Mouse (Mus musculus): Measurements from ENCODE around the gene Zfp992. TPM values are rescaled to one million over a fixed set of nuclear protein-coding genes. Genes with fewer than 3 reads are reported as not detected.
A peak's percentile ranks its signal among the peaks of the same experiment; 100 is the strongest.
"Not testable (repeated sequence)": the region's sequence is repeated elsewhere in the genome, so short reads cannot be mapped to it uniquely, and the experiment has no call there.

The Zfp992 gene
- polyA plus RNA-seq (2015; fragmentation: Nextera tagmentation; extraction: Ambion mirVana), result 1.1 and 1.2 TPM in 2 replicates

DNA sequence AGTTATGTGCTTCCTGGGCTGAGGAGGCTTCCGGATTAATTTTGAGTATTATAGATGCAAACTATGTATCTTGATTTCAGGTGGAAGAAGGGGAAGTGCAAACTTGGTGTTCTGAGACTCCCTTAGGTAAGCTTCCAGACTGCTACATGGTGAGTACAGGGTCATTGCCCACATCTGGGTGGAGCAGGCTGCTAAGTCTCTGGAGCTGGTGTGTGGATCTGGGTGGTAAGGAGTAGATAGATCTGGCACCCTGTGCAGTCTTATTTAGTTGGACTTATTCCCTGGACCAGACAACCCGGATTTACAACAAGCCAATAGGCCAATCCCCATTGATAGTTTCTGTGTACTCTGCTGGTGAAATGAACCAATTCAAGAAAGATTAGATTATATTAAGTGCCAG is at the start of gene Zfp992:
Zfp992 (plus strand) TSS at position 74 of the 400 bp plus-strand sequence.
- H3K27me3 ChIP-seq; ATAC-seq (ENCODE audit: borderline replicate concordance, extremely low read depth, low FRiP score, low TSS enrichment); H3K4me2 ChIP-seq; H3K27ac ChIP-seq; H3K4me3 ChIP-seq; H3K4me1 ChIP-seq; H3K9ac ChIP-seq; H3K36me3 ChIP-seq: not testable (repeated sequence)
- peaks cover 20% of the 10 kb centered on the region; the same call in 1 of the 2 replicates for H3K9me3 ChIP-seq
- 88% methylated on average over 2 of the region's 2 CpGs for WGBS

DNA sequence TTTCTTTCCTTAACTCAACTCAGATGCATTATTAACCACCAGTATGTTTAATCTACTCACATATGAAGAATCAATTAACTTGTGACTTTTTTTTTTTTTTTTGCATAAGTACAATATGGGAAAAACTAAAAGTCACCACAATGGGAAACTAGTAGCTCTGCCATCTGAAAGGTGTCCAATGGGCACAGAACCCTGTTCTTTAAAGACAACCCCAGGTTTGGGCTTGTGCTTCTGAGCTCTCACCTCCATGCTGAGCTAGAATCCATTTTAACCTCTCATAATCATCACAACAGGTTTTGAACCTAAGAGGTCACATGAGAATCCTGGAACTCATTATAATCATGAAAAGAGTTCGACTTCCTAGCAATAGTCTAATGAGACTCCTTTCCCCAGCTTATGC is 19.4 kb upstream of the Zfp992 start:
- 0% methylated on average over 1 of the region's 1 CpGs for WGBS
- ATAC-seq (ENCODE audit: borderline replicate concordance, extremely low read depth, low FRiP score, low TSS enrichment), result not testable (repeated sequence)
- peaks cover 14% of the 10 kb centered on the region for H3K9me3 ChIP-seq

DNA sequence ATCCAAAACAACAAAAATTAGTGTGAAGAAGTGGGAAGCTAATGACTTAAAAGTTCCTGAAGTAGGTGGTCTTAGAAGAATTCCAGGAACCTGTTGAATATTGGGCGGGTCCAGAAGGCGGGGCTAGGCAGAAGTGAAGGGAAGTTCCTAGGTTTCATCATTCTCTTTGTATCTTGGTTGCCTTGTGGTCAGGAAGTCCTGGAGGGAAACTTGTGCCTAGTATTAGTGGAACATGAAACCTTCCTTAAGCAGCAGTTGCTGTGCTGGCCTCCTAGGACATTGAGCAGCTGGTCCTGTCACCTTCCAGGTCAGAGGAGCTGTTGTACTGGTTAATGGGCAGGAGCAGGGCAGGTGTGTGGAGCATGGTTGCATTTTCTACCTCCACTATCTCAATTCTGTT is 17.9 kb upstream of the Zfp992 start:
- H3K9ac ChIP-seq; H3K4me1 ChIP-seq; H3K9me3 ChIP-seq; ATAC-seq (ENCODE audit: borderline replicate concordance, extremely low read depth, low FRiP score, low TSS enrichment); H3K27ac ChIP-seq; H3K27me3 ChIP-seq; H3K4me3 ChIP-seq; H3K36me3 ChIP-seq; H3K4me2 ChIP-seq: not testable (repeated sequence)
- WGBS, result 60% methylated on average over 2 of the region's 2 CpGs

More for the DNA sequence above, 19.4 kb upstream of the Zfp992 start:
- H3K4me1 ChIP-seq, H3K4me3 ChIP-seq, H3K27ac ChIP-seq, H3K4me2 ChIP-seq, H3K36me3 ChIP-seq, H3K9ac ChIP-seq, H3K27me3 ChIP-seq: not testable (repeated sequence)

DNA sequence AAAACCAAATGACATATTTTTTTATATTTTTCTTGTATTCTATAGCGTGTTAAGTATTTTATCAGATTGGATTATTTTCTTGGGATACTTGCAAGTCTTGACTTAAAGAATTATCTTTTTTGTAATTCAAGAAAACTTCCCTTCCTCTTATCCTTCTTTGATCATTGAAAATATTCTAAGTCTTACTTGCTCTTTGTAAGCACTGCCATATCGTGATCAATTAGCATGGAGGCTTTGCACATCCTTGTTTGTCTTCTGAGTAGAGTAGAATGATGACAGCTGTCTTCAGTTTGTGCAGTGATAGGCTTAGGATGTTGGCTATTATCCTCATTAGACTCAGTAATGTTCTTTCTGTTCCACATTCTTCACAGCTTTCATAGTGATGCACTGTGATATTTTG is 13.3 kb upstream of the Zfp992 start:
- H3K9ac ChIP-seq; H3K36me3 ChIP-seq; H3K4me1 ChIP-seq; H3K4me2 ChIP-seq; H3K27ac ChIP-seq; H3K4me3 ChIP-seq; H3K27me3 ChIP-seq; ATAC-seq (ENCODE audit: borderline replicate concordance, extremely low read depth, low FRiP score, low TSS enrichment); H3K9me3 ChIP-seq: not testable (repeated sequence)
- 81% methylated on average over 2 of the region's 2 CpGs for WGBS

DNA sequence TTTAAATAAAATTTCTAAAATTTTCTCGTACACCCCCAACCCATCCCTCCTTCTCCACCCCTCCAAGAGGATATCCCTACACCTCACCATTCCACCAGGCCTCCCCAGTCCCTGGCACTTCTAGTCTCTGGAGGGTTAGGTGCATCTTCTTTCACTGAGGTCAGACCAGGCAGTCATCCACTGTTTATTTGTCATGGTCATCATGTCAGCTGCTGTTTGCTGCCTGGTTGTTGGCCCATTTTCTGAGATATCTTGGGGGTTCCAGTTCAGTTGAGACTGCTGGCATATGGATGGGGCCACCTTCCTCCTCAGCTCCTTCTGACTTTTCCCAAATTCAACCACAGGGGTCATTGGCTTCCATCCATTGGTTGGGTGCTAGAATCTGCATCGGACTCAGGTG is 11.6 kb upstream of the Zfp992 start:
- not testable (repeated sequence) for H3K27me3 ChIP-seq; H3K9ac ChIP-seq; H3K36me3 ChIP-seq; H3K4me1 ChIP-seq; H3K4me2 ChIP-seq; H3K27ac ChIP-seq; H3K4me3 ChIP-seq; H3K9me3 ChIP-seq; ATAC-seq (ENCODE audit: borderline replicate concordance, extremely low read depth, low FRiP score, low TSS enrichment)
- WGBS, result 79% methylated on average over 1 of the region's 2 CpGs

- not testable (repeated sequence) for H3K27me3 ChIP-seq; H3K4me3 ChIP-seq; H3K9ac ChIP-seq; H3K4me1 ChIP-seq; H3K27ac ChIP-seq; ATAC-seq (ENCODE audit: borderline replicate concordance, extremely low read depth, low FRiP score, low TSS enrichment); H3K36me3 ChIP-seq; H3K4me2 ChIP-seq
- peaks cover 15% of the 10 kb centered on the region; the same call in 1 of the 2 replicates for H3K9me3 ChIP-seq
Measured at GRCm38 (mm10) chr4:146444345-146444744, 4.5 kb upstream of the Zfp992 start.

GRCm38 (mm10) chr4:146445121-146445520 is 3.7 kb upstream of the Zfp992 start:
- H3K4me1 ChIP-seq; H3K27ac ChIP-seq; H3K36me3 ChIP-seq; H3K27me3 ChIP-seq; H3K9ac ChIP-seq; ATAC-seq (ENCODE audit: borderline replicate concordance, extremely low read depth, low FRiP score, low TSS enrichment); H3K4me3 ChIP-seq; H3K4me2 ChIP-seq: not testable (repeated sequence)
- peaks cover 15% of the 10 kb centered on the region; the same call in 1 of the 2 replicates for H3K9me3 ChIP-seq

DNA sequence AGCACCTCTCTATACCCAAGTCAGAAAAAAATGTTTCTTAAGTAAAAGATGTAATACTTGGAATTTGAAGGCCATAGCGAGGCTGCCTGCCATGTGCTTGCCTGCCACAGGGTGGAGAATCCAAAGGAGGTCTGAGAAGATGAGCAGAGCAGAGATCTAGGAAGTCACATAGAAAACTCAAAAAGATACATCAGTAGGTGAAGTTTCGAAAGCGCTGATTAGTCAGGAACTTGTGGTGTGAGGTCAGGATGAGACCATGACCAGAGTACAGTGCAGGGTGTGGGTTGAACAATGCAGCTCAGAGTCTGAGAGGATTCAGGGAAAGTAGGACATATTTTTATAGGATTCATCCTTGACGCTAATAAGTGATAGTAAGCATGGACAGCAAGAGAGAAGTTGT is 2.7 kb upstream of the Zfp992 start:
- H3K4me2 ChIP-seq; H3K4me1 ChIP-seq; H3K4me3 ChIP-seq; H3K27ac ChIP-seq; H3K27me3 ChIP-seq; H3K9ac ChIP-seq; ATAC-seq (ENCODE audit: borderline replicate concordance, extremely low read depth, low FRiP score, low TSS enrichment); H3K36me3 ChIP-seq: not testable (repeated sequence)
- H3K9me3 ChIP-seq, result peaks cover 15% of the 10 kb centered on the region; the same call in 1 of the 2 replicates
- WGBS, result 72% methylated on average over 4 of the region's 4 CpGs

GRCm38 (mm10) chr4:146447016-146447415 is 1.8 kb upstream of the Zfp992 start:
- not testable (repeated sequence) for H3K36me3 ChIP-seq; ATAC-seq (ENCODE audit: borderline replicate concordance, extremely low read depth, low FRiP score, low TSS enrichment); H3K4me2 ChIP-seq; H3K27me3 ChIP-seq; H3K9ac ChIP-seq; H3K4me3 ChIP-seq; H3K27ac ChIP-seq; H3K4me1 ChIP-seq
- 85% methylated on average over 2 of the region's 2 CpGs for whole genome bisulfite sequencing
- H3K9me3 ChIP-seq, result peaks cover 15% of the 10 kb centered on the region; the same call in 1 of the 2 replicates

DNA sequence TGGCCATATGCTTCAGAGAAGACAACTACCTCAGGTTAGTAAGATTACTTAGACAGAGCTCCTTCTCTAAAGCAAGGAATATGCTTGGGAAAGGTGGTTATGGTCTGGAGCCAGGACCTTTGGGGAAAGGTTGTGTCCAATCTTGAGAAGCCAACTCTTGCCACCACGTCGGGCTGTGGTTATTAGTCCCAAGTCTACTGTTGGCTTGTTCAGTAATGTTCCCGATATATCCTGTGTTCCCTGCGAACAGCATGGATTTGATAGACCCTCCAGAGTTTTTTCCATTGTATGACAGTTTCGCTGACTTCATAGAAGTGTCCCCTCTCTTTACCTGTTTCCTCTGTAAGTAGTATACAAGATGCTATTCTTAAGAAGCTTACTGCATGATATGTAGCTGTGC is 888 bp downstream of the Zfp992 start:
- not testable (repeated sequence) for H3K36me3 ChIP-seq; H3K27ac ChIP-seq; H3K4me2 ChIP-seq; H3K27me3 ChIP-seq; H3K4me3 ChIP-seq; H3K9ac ChIP-seq; ATAC-seq (ENCODE audit: borderline replicate concordance, extremely low read depth, low FRiP score, low TSS enrichment); H3K4me1 ChIP-seq
- 82% methylated on average over 5 of the region's 5 CpGs for WGBS
- peaks cover 23% of the 10 kb centered on the region; the same call in 1 of the 2 replicates for H3K9me3 ChIP-seq

GRCm38 (mm10) chr4:146452576-146452975 is 3.8 kb downstream of the Zfp992 start:
- peaks cover 41% of the 10 kb centered on the region for H3K9me3 ChIP-seq
- 79% methylated on average over 2 of the region's 2 CpGs for WGBS
- H3K27ac ChIP-seq; H3K27me3 ChIP-seq; H3K9ac ChIP-seq; ATAC-seq (ENCODE audit: borderline replicate concordance, extremely low read depth, low FRiP score, low TSS enrichment); H3K36me3 ChIP-seq; H3K4me3 ChIP-seq; H3K4me1 ChIP-seq; H3K4me2 ChIP-seq: not testable (repeated sequence)

- H3K4me3 ChIP-seq; H3K9ac ChIP-seq; H3K27ac ChIP-seq; H3K27me3 ChIP-seq; H3K36me3 ChIP-seq; ATAC-seq (ENCODE audit: borderline replicate concordance, extremely low read depth, low FRiP score, low TSS enrichment); H3K4me2 ChIP-seq; H3K4me1 ChIP-seq: not testable (repeated sequence)
- H3K9me3 ChIP-seq, result peaks cover 41% of the 10 kb centered on the region
- 54% methylated on average over 1 of the region's 1 CpGs for WGBS
Measured at GRCm38 (mm10) chr4:146454170-146454569, 5.3 kb downstream of the Zfp992 start.

GRCm38 (mm10) chr4:146454896-146455295 is 6.1 kb downstream of the Zfp992 start:
- Histone ChIP-seq H3K4me3 (no peak overlapping the region), H3K4me2 (no peak overlapping the region), H3K9me3 (peaks cover 43% of the 10 kb centered on the region), H3K9ac (no peak overlapping the region), H3K27me3 (no peaks in the 10 kb centered on the region), H3K4me1 (no peaks in the 10 kb centered on the region), H3K36me3 (no peaks in the 10 kb centered on the region), H3K27ac (no peak overlapping the region)
- WGBS, result 36% methylated on average over 2 of the region's 2 CpGs
- peak; percentile 12 for ATAC-seq (ENCODE audit: borderline replicate concordance, extremely low read depth, low FRiP score, low TSS enrichment)
